Mouse (Mus musculus): ENCODE measurements around the gene Tsg101. TPM values are rescaled to one million over a fixed set of nuclear protein-coding genes. Genes with fewer than 3 reads are reported as not detected.

Tsg101 gene
- total and polyA plus RNA-seq, 2 experiments from 2014 or later: 147 to 384 TPM

DNA sequence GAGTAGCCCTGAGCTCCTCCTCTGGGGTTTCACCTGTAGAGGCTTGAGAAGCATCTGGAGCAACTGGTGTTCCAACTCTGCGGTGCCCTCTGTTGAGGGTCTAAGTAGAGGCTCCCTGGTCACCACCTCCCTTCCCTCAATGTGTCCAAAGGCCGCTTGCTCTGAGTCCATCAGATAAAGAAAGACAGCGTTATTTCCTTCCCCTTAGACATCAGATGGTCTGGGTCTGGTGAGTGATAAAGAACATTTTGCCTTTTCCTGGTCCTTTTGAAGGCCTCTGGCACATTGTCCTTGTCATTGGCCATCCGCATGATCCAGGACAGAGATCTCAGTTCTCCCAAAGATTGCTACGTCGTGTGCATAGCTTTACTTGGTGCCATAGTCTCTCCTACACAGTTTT, 42.5 kb downstream of the Tsg101 start:
- H3K4me3 ChIP-seq (ENCODE audit: low read depth, low read length): no peak overlapping the region
- no peaks in the 10 kb centered on the region for H3K36me3 ChIP-seq (ENCODE audit: insufficient read depth)
- DNase-seq (no peak), ATAC-seq (no peak)
- no peaks in the 10 kb centered on the region for H3K27me3 ChIP-seq (ENCODE audit: insufficient read depth, low read length)
- H3K4me1 ChIP-seq (ENCODE audit: insufficient read depth): no peaks in the 10 kb centered on the region
- H3K4me2 ChIP-seq (ENCODE audit: low read depth): no peak overlapping the region
- no peak overlapping the region for H3K27ac ChIP-seq (ENCODE audit: low read depth, low read length)
- no peak overlapping the region for H3K9ac ChIP-seq
- WGBS: 86% methylated on average over 6 of the region's 6 CpGs
- no peaks in the 10 kb centered on the region for H3K9me3 ChIP-seq (ENCODE audit: low read length)
- no peak for TF ChIP-seq CTCF (IDR thresholded peaks at IDR 0.05; ENCODE audit: low read depth)

DNA sequence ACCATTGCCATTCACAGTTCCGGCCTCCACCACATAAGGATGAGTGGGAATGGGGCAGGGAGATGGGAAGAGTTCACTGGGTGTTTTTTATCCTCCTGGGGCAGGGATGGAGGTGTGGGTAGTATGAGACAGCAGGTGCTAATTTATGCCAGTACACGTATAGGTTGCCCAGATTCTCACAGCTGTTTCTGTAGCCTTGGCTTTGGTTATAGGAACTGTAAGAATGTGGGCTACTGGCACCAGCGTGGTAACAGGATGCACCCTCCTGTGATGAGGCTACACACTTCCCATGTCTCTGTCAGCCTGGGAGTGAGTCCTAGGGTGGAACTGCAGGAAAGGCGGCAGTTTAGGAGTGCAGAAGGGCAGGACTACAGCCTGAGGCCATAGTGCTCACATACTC, 42.9 kb downstream of the Tsg101 start:
- H3K9ac ChIP-seq: no peak overlapping the region
- H3K4me3 ChIP-seq (ENCODE audit: low read depth, low read length): no peak overlapping the region
- no peak for TF ChIP-seq CTCF (IDR thresholded peaks at IDR 0.05; ENCODE audit: low read depth)
- H3K9me3 ChIP-seq (ENCODE audit: low read length): no peaks in the 10 kb centered on the region
- no peak for ATAC-seq
- no peaks in the 10 kb centered on the region for H3K27me3 ChIP-seq (ENCODE audit: insufficient read depth, low read length)
- no peaks in the 10 kb centered on the region for H3K4me1 ChIP-seq (ENCODE audit: insufficient read depth)
- no peak for DNase-seq
- H3K36me3 ChIP-seq (ENCODE audit: insufficient read depth): no peaks in the 10 kb centered on the region
- H3K4me2 ChIP-seq (ENCODE audit: low read depth): no peak overlapping the region
- no peak overlapping the region for H3K27ac ChIP-seq (ENCODE audit: low read depth, low read length)
- WGBS: 78% methylated on average over 4 of the region's 4 CpGs

DNA sequence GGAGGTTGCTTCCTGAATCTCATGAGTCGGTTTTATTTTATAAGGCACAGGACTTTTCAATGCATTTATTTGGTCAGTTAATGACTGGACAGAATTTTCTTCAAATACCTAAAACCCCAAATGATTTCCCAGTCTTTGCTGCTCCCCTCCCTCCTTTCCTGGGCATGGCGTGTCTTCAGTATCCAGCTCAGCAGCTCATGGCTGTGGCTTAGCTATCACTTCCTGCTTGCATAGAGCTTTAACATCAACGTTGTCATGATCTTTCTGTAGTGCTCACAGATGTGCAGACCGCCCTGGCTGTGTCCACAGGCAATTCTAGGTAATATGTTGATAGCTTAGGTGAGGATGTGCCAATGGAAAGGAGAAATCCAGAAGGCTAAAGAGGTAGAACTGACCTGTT, 47.8 kb downstream of the Tsg101 start:
- no peaks in the 10 kb centered on the region for H3K36me3 ChIP-seq (ENCODE audit: insufficient read depth)
- no peak overlapping the region for H3K4me3 ChIP-seq (ENCODE audit: low read depth, low read length)
- H3K27me3 ChIP-seq (ENCODE audit: insufficient read depth, low read length): no peaks in the 10 kb centered on the region
- no peak overlapping the region for H3K4me2 ChIP-seq (ENCODE audit: low read depth)
- no peak overlapping the region for H3K9ac ChIP-seq
- no peaks in the 10 kb centered on the region for H3K4me1 ChIP-seq (ENCODE audit: insufficient read depth)
- DNase-seq: no peak
- TF ChIP-seq CTCF (IDR thresholded peaks at IDR 0.05; ENCODE audit: low read depth): no peak
- 77% methylated on average over 4 of the region's 4 CpGs for WGBS
- H3K9me3 ChIP-seq (ENCODE audit: low read length): no peaks in the 10 kb centered on the region
- ATAC-seq: no peak
- H3K27ac ChIP-seq (ENCODE audit: low read depth, low read length): no peak overlapping the region

DNA sequence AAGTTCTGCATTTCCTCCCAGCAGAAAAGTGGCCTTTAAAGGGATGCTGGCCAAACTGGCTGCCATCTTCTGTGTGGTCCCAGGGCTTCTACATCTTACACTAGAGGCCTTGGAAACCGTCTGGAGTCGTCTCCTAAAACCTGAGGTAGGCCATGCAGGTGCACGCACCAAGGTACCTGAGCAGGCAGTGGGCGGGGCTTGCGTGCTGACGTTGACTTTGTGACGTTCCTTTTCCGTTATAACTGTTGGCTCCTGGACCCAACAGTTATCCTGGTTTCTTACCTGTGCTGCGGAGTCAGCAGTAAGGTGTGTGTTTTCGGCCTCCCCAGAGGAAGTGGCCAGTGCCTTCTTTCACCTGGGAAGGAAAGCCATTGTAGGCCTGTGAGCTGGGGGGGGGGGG, 58.8 kb downstream of the Tsg101 start, which contains the start of gene Ldhc:
Ldhc (plus strand) TSS at position 208 of the 400 bp plus-strand sequence.
- WGBS: 45% methylated on average over 10 of the region's 10 CpGs
- Histone ChIP-seq H3K27me3 (ENCODE audit: insufficient read depth, low read length) (no peaks in the 10 kb centered on the region), H3K9ac (no peak within 1 kb of the TSS), H3K27ac (ENCODE audit: low read depth, low read length) (no peak within 1 kb of the TSS), H3K36me3 (ENCODE audit: insufficient read depth) (no peaks in the 10 kb centered on the region), H3K4me2 (ENCODE audit: low read depth) (no peak within 1 kb of the TSS), H3K9me3 (ENCODE audit: low read length) (no peaks in the 10 kb centered on the region), H3K4me3 (ENCODE audit: low read depth, low read length) (no peak within 1 kb of the TSS), H3K4me1 (ENCODE audit: insufficient read depth) (no peaks in the 10 kb centered on the region)
- ATAC-seq (no peak), DNase-seq (no peak)
- no peak for TF ChIP-seq CTCF (IDR thresholded peaks at IDR 0.05; ENCODE audit: low read depth)

DNA sequence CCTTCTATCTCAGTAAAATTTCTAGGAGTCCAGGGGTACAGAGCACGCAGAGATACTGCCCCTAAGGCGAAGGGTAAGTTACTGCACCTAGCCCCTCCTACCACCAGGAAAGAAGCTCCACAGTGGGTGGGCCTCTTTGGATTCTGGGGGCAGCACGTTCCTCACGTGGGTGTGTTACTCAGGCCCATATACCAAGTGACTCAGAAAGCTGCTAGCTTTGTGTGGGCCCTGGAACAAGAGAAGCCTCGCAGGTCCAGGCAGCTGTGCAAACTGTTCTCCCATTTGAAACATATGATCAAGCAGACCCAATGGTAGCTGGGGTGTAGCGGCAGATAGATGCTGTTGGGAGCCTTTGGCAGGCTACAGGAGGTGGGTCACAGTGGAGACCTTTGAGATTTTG, 60.7 kb downstream of the Tsg101 start:
- Histone ChIP-seq H3K36me3 (ENCODE audit: insufficient read depth) (peaks cover 10% of the 10 kb centered on the region), H3K9ac (no peak overlapping the region), H3K4me1 (ENCODE audit: insufficient read depth) (no peaks in the 10 kb centered on the region), H3K27ac (ENCODE audit: low read depth, low read length) (no peak overlapping the region), H3K4me3 (ENCODE audit: low read depth, low read length) (no peak overlapping the region), H3K4me2 (ENCODE audit: low read depth) (no peak overlapping the region), H3K9me3 (ENCODE audit: low read length) (no peaks in the 10 kb centered on the region), H3K27me3 (ENCODE audit: insufficient read depth, low read length) (no peaks in the 10 kb centered on the region)
- 59% methylated on average over 6 of the region's 6 CpGs for WGBS
- DNase-seq (no peak), ATAC-seq (no peak)
- no peak for TF ChIP-seq CTCF (IDR thresholded peaks at IDR 0.05; ENCODE audit: low read depth)

DNA sequence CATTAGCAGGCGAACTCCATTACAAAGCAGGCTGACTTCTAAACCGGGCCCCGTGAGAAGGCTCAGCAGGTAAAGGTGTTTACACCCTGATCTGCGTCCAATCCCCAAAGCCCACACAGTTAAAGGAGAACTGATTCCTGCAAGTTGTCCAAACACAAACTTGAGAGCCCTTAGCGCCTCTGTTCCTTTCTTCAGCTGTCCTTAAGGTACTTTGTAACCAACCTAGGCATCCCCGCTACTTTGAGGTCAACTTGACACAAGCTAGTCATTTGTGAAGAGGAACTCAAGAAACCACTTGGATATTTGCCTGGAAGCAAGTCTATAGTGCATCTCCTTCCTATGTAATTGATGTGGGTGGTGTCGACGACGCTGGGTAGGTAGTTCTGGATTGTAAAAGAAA, 62.3 kb downstream of the Tsg101 start:
- WGBS: 80% methylated on average over 9 of the region's 9 CpGs
- Histone ChIP-seq H3K9me3 (ENCODE audit: low read length) (no peaks in the 10 kb centered on the region), H3K27me3 (ENCODE audit: insufficient read depth, low read length) (no peaks in the 10 kb centered on the region), H3K4me1 (ENCODE audit: insufficient read depth) (no peaks in the 10 kb centered on the region), H3K4me2 (ENCODE audit: low read depth) (no peak overlapping the region), H3K27ac (ENCODE audit: low read depth, low read length) (no peak overlapping the region), H3K36me3 (ENCODE audit: insufficient read depth) (peaks cover 25% of the 10 kb centered on the region), H3K9ac (no peak overlapping the region), H3K4me3 (ENCODE audit: low read depth, low read length) (no peak overlapping the region)
- no peak for ATAC-seq
- DNase-seq: no peak
- no peak for TF ChIP-seq CTCF (IDR thresholded peaks at IDR 0.05; ENCODE audit: low read depth)

DNA sequence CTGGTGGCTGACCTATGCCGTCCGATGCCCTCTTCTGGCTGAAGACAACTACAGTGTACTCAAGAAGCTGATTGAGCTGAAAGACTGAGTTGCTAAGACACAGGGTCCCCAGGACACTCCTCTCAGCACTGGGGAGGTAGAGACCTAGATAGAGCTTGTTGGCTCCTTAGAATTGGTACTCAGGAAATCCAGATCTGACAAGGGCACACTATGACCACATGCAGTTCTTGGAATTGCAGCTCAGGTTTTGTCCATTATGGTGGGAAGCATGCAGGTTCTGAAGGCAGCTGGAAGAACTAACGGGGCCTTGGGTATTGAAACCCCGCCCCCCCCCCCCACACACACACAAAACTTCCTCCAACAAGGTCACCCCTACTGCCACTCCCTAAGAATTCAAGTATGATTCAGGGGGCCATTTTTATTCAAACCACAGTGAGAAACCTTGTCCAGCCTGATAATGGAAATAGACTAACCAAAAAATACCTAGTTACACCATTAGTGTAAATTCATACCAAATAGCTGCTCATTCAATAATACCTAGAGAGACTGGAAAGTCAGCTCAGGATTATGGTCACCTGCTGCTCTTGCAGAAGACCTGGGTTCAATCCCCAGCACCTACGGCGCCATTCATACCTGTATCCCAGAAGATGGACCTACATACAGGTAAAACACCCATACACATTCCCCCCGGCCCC, 63.8 kb downstream of the Tsg101 start:
- Histone ChIP-seq H3K27ac (ENCODE audit: low read depth, low read length) (no peak overlapping the region), H3K36me3 (ENCODE audit: insufficient read depth) (peaks cover 38% of the 10 kb centered on the region), H3K9ac (no peak overlapping the region), H3K4me1 (ENCODE audit: insufficient read depth) (no peaks in the 10 kb centered on the region), H3K4me2 (ENCODE audit: low read depth) (no peak overlapping the region), H3K4me3 (ENCODE audit: low read depth, low read length) (no peak overlapping the region), H3K27me3 (ENCODE audit: insufficient read depth, low read length) (no peaks in the 10 kb centered on the region), H3K9me3 (ENCODE audit: low read length) (no peaks in the 10 kb centered on the region)
- no peak for TF ChIP-seq CTCF (IDR thresholded peaks at IDR 0.05; ENCODE audit: low read depth)
- DNase-seq (no peak), ATAC-seq (no peak)
- WGBS: 73% methylated on average over 7 of the region's 7 CpGs
